In the genomic region with DNA sequence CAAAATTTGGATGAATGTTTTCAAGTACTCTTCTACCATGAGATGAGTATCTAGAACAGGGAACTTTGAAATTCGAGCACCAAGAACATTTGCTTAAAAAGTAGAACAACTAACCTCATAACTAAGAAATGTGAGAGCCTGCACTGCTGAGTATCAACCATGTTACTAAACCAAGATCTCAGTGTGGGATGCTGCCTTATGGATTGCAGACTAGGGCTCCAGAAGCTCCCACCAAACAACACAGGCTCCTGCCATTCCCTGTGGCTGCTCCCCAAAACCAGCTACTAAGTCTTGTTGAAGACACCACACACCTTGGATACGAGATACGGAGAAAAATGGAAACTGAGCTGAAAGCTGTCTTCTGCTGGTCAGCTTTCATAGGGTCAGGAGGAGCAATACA, we compare ENCODE assay signal across 26 mouse cellular contexts. TPM values are rescaled to one million over a fixed set of nuclear protein-coding genes. Genes with fewer than 3 reads are reported as not detected.
DNase-seq lines count a peak whose midpoint lies in the region; ATAC-seq lines count a peak whose summit lies in the region.
"Had no signal": no experiment of that assay in that cellular context is flagged by ENCODE, and none has a peak within 500 bp of the region (broad histone marks: within the 10 kb centered on the region; RNA-seq: fewer than 3 reads in every experiment).

No protein-coding gene starts in this region.

- peak overlapping the region; percentile 56 for H3K27ac ChIP-seq in heart, embryonic 12.5 days (ENCODE audit: poor library complexity, severe bottlenecking)
- H3K27ac ChIP-seq in kidney, embryonic 15.5 days, result peak overlapping the region; percentile 56; the same call in 1 of the 2 replicates
- H3K27ac ChIP-seq in embryonic facial prominence, embryonic 13.5 days, result peak overlapping the region; percentile 48; the same call in 1 of the 2 replicates
- peak overlapping the region; percentile 55 for H3K27ac ChIP-seq in intestine, embryonic 16.5 days (ENCODE audit: low read length)
- no peak overlapping the region for H3K27ac ChIP-seq in forebrain, embryonic 13.5 days
- H3K27ac ChIP-seq: forebrain, embryonic 10.5 days; hindbrain, embryonic 14.5 days; liver, embryonic 14.5 days; neural tube, embryonic 15.5 days had no signal

- no peak overlapping the region for H3K9ac ChIP-seq in heart, embryonic 12.5 days
- no peak overlapping the region for H3K9ac ChIP-seq in kidney, embryonic 15.5 days
- no peak overlapping the region for H3K9ac ChIP-seq in embryonic facial prominence, embryonic 13.5 days
- no peak overlapping the region for H3K9ac ChIP-seq in intestine, embryonic 16.5 days (ENCODE audit: low read depth, low read length)
- no peak overlapping the region for H3K9ac ChIP-seq in forebrain, embryonic 13.5 days
- H3K9ac ChIP-seq: embryonic facial prominence, embryonic 15.5 days; hindbrain, embryonic 14.5 days; liver, embryonic 14.5 days; neural tube, embryonic 15.5 days had no signal

- intact Hi-C loops in heart, postnatal 36 days (cut with DNase I), result no loop called here

- no peak overlapping the region for H3K4me2 ChIP-seq in heart, embryonic 12.5 days
- H3K4me2 ChIP-seq in kidney, embryonic 15.5 days, result no peak overlapping the region
- H3K4me2 ChIP-seq in embryonic facial prominence, embryonic 13.5 days, result no peak overlapping the region
- H3K4me2 ChIP-seq in intestine, embryonic 16.5 days (ENCODE audit: low read depth, low read length), result no peak overlapping the region
- H3K4me2 ChIP-seq in forebrain, embryonic 13.5 days, result no peak overlapping the region
- H3K4me2 ChIP-seq: embryonic facial prominence, embryonic 15.5 days; hindbrain, embryonic 14.5 days; neural tube, embryonic 15.5 days had no signal

- no peaks in the 10 kb centered on the region for H3K36me3 ChIP-seq in heart, embryonic 12.5 days
- no peaks in the 10 kb centered on the region for H3K36me3 ChIP-seq in kidney, embryonic 15.5 days
- no peaks in the 10 kb centered on the region for H3K36me3 ChIP-seq in embryonic facial prominence, embryonic 13.5 days
- H3K36me3 ChIP-seq in intestine, embryonic 16.5 days (ENCODE audit: control insufficient read depth, insufficient read depth, low read length), result no peaks in the 10 kb centered on the region
- H3K36me3 ChIP-seq in forebrain, embryonic 13.5 days (ENCODE audit: poor library complexity, severe bottlenecking), result no peaks in the 10 kb centered on the region
- H3K36me3 ChIP-seq: embryonic facial prominence, embryonic 15.5 days; forebrain, embryonic 10.5 days; neural tube, embryonic 15.5 days had no signal

- H3K27me3 ChIP-seq in heart, embryonic 12.5 days (replicated peaks), result no peaks in the 10 kb centered on the region
- no peaks in the 10 kb centered on the region for H3K27me3 ChIP-seq in kidney, embryonic 15.5 days
- H3K27me3 ChIP-seq in embryonic facial prominence, embryonic 13.5 days, result no peaks in the 10 kb centered on the region
- H3K27me3 ChIP-seq in intestine, embryonic 16.5 days (replicated peaks; ENCODE audit: control insufficient read depth, insufficient read depth, low read length), result no peaks in the 10 kb centered on the region
- no peaks in the 10 kb centered on the region for H3K27me3 ChIP-seq in forebrain, embryonic 13.5 days
- H3K27me3 ChIP-seq: embryonic facial prominence, embryonic 15.5 days; neural tube, embryonic 15.5 days had no signal

- DNase-seq in heart, postnatal 36 days, result no peak
- DNase-seq in kidney, postnatal 10 days, result no peak
- DNase-seq: B cell, adult 2 months; cerebellum, adult 8-10 months; gastrocnemius, postnatal 10 days; kidney, adult 11 months; right cerebral cortex, postnatal 14 days; spleen, adult 18-20 months had no signal

- no peaks in the 10 kb centered on the region for H3K9me3 ChIP-seq in heart, embryonic 12.5 days (replicated peaks)
- no peaks in the 10 kb centered on the region for H3K9me3 ChIP-seq in kidney, embryonic 15.5 days (replicated peaks)
- no peaks in the 10 kb centered on the region for H3K9me3 ChIP-seq in embryonic facial prominence, embryonic 13.5 days
- H3K9me3 ChIP-seq in intestine, embryonic 16.5 days (ENCODE audit: control insufficient read depth, low read length), result no peaks in the 10 kb centered on the region
- H3K9me3 ChIP-seq in forebrain, embryonic 13.5 days (replicated peaks), result no peaks in the 10 kb centered on the region
- H3K9me3 ChIP-seq: embryonic facial prominence, embryonic 15.5 days; forebrain, embryonic 10.5 days; neural tube, embryonic 15.5 days had no signal

- no peak for ATAC-seq in heart, embryonic 12.5 days (ENCODE audit: insufficient number of reproducible peaks, low FRiP score)
- ATAC-seq in kidney, embryonic 15.5 days (replicated peaks; ENCODE audit: low FRiP score), result no peak
- no peak for ATAC-seq in embryonic facial prominence, embryonic 13.5 days (ENCODE audit: insufficient number of reproducible peaks, insufficient read depth, low FRiP score, low TSS enrichment, low read depth)
- no peak for ATAC-seq in intestine, embryonic 16.5 days
- no peak for ATAC-seq in forebrain, embryonic 13.5 days
- ATAC-seq: midbrain, embryonic 16.5 days had no signal

- no peak overlapping the region for H3K4me3 ChIP-seq in heart, embryonic 12.5 days
- H3K4me3 ChIP-seq in kidney, embryonic 15.5 days (replicated peaks), result no peak overlapping the region
- H3K4me3 ChIP-seq in embryonic facial prominence, embryonic 13.5 days, result no peak overlapping the region
- no peak overlapping the region for H3K4me3 ChIP-seq in intestine, embryonic 16.5 days (ENCODE audit: low read length)
- no peak overlapping the region for H3K4me3 ChIP-seq in forebrain, embryonic 13.5 days
- H3K4me3 ChIP-seq: embryonic facial prominence, embryonic 15.5 days; forebrain, embryonic 10.5 days; neural tube, embryonic 15.5 days had no signal

- WGBS in heart, embryonic 12.5 days, result 83% methylated on average over 3 of the region's 3 CpGs
- WGBS in kidney, embryonic 15.5 days, result 93% methylated on average over 3 of the region's 3 CpGs
- 90% methylated on average over 3 of the region's 3 CpGs for WGBS in embryonic facial prominence, embryonic 13.5 days
- 90% methylated on average over 3 of the region's 3 CpGs for WGBS in intestine, embryonic 16.5 days
- 88% methylated on average over 3 of the region's 3 CpGs for WGBS in forebrain, embryonic 13.5 days

- H3K4me1 ChIP-seq in heart, embryonic 12.5 days (replicated peaks), result peaks cover 10% of the 10 kb centered on the region
- H3K4me1 ChIP-seq in kidney, embryonic 15.5 days, result peaks cover 17% of the 10 kb centered on the region
- H3K4me1 ChIP-seq in embryonic facial prominence, embryonic 13.5 days, result peaks cover 21% of the 10 kb centered on the region
- H3K4me1 ChIP-seq in intestine, embryonic 16.5 days (ENCODE audit: control insufficient read depth, insufficient read depth, low read length), result peaks cover 6% of the 10 kb centered on the region; the same call in 1 of the 2 replicates
- no peaks in the 10 kb centered on the region for H3K4me1 ChIP-seq in forebrain, embryonic 13.5 days
- H3K4me1 ChIP-seq: neural tube, embryonic 15.5 days had no signal

RNA-seq across cellular contexts. Expression of gene Hacd4, which starts 37.4 kb away (rescaled TPM):
- 8.8 and 9.0 TPM in 2 replicates for polyA plus RNA-seq in heart, embryonic 12.5 days (2016; fragmentation: Nextera tagmentation; extraction: Ambion mirVana)
- total RNA-seq in heart, postnatal 36 days (2021), result 1 to 10 TPM; 4.4 to 6.0 TPM
- polyA plus RNA-seq in kidney, embryonic 15.5 days (2015; fragmentation: Nextera tagmentation; extraction: Ambion mirVana), result 18.3 and 20.7 TPM in 2 replicates
- polyA plus RNA-seq in embryonic facial prominence, embryonic 13.5 days (2015; fragmentation: Nextera tagmentation; extraction: Ambion mirVana), result 11.3 and 12.2 TPM in 2 replicates
- polyA plus RNA-seq in intestine, embryonic 16.5 days (2015; fragmentation: Nextera tagmentation; extraction: Ambion mirVana), result 10.8 and 12.1 TPM in 2 replicates
- 1.9 and 2.0 TPM in 2 replicates for polyA plus RNA-seq in forebrain, embryonic 13.5 days (2015; fragmentation: Nextera tagmentation; extraction: Ambion mirVana)

RNA-seq across cellular contexts. Expression of gene Ifnb1, which starts 46.5 kb away (rescaled TPM):
- polyA plus RNA-seq in heart, embryonic 12.5 days (2016; fragmentation: Nextera tagmentation; extraction: Ambion mirVana), result not detected in 2 replicates
- total RNA-seq in heart, postnatal 36 days (2021), result not detected
- not detected in 2 replicates for polyA plus RNA-seq in kidney, embryonic 15.5 days (2015; fragmentation: Nextera tagmentation; extraction: Ambion mirVana)
- polyA plus RNA-seq in embryonic facial prominence, embryonic 13.5 days (2015; fragmentation: Nextera tagmentation; extraction: Ambion mirVana), result not detected in 2 replicates
- polyA plus RNA-seq in intestine, embryonic 16.5 days (2015; fragmentation: Nextera tagmentation; extraction: Ambion mirVana), result not detected in 2 replicates
- not detected in 2 replicates for polyA plus RNA-seq in forebrain, embryonic 13.5 days (2015; fragmentation: Nextera tagmentation; extraction: Ambion mirVana)
- total RNA-seq: adrenal gland, postnatal 4 days; gastrocnemius, postnatal 10 days; layer of hippocampus, adult 8-10 months; left cerebral cortex, postnatal 25 days; megakaryocyte-erythroid progenitor cell, adult 5-6 weeks had no signal
- polyA plus RNA-seq: cortical plate, adult 2 months; embryonic facial prominence, embryonic 15.5 days; forebrain, embryonic 10.5 days; frontal cortex, adult 2 months; hindbrain, embryonic 14.5 days; limb, embryonic 14.5 days; liver, embryonic 14.5 days; midbrain, embryonic 16.5 days; neural tube, embryonic 15.5 days had no signal
